Mouse (Mus musculus): ENCODE results near the gene Vgll4.

GRCm38 (mm10) chr6:114911540-114911939 lies 58.3 kb downstream of the Vgll4 start:
- TF ChIP-seq POLR2A (IDR thresholded peaks at IDR 0.05; ENCODE audit: low read depth, low read length): no peak
- TF ChIP-seq CTCF (IDR thresholded peaks at IDR 0.05; ENCODE audit: extremely low read depth, insufficient read depth, insufficient read length, insufficient replicate concordance): no peak
